Mouse (Mus musculus) G1E (cell line): ENCODE results near the gene Chn2.

Experiments used
- CTCF ChIP-seq: IDR thresholded peaks from 2 replicates; pipeline ENCODE4 v1.5.1; 2012; ENCODE audit warnings: low read depth, low read length, inconsistent platforms, mixed read lengths
- GATA1 ChIP-seq: IDR thresholded peaks from 2 replicates; pipeline ENCODE4 v1.6.1; 2012; ENCODE audit warnings: borderline replicate concordance, low read length, inconsistent platforms, mixed read lengths

DNA sequence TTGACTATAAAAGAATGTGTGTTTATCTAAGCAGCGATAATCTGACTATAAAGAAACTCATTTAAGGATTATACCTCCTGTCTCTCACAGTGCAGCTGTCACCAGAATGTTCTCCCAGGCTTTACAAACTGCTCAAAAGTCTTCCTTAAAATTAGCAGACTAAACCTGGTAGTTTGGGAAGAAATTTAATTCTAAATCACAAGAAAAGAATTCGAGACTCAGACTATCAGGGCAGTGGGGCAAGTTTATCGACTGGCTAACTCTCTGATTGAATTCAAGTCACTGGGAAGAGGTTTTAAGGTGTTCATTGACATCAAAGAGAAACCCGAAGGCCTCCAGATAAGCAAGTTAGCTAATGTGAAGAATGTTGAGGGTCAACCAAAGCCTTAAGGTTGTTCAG lies 171.6 kb downstream of the Chn2 start:
- TF ChIP-seq CTCF (no peak), GATA1 (no peak)
